Mouse (Mus musculus): ENCODE measurements around the gene Bola1.
A peak's percentile ranks its signal among the peaks of the same experiment; 100 is the strongest.

Bola1 gene

DNA sequence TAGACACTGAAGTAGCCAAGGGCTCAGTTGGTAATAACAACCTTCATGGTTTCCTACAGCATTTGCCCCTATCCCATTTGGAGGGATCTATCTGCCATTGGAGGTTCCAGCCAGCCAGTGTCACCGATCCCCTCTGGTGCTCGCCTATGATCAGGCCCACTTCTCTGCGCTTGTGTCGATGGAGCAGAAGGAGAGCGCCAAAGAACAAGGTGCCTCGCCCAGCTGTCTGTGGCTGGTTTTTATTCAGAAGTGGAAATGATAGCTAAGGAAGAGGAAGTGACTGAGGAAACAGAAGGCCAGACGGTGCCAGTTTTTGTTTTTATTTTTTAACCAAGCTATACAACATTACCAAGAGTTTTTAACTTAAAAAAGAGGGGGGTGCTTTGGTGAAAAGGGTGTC is 67.7 kb downstream of the Bola1 start:
- no peak for DNase-seq (ENCODE audit: low spot score)

DNA sequence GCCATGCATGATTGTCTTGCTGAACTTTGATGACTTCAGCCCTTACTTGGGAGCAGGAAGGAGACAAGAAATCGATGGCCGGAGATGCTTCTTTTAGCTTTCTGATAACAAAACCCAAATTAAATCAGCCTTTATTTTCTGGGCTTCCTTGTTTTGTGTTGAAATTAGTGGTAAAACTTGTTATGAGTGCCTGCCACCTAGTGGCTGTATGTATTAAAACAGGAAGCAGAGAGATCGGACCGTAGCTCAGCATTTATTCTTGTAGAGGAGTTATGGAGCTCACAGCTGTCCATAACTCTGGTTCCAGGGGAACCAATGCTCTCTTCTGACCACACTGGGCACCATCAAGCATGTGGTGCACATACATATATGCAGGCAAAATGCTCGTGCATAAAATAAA is 71.6 kb downstream of the Bola1 start:
- peak; percentile 81 for DNase-seq (ENCODE audit: low spot score)
